Comparison of ENCODE assay signal across 8 mouse cellular contexts in genomic region chr16:13257528-13257835, GRCm38 (mm10). TPM values are rescaled to one million over a fixed set of nuclear protein-coding genes. Genes with fewer than 3 reads are reported as not detected.
DNase-seq lines count a peak whose midpoint lies in the region; ATAC-seq lines count a peak whose summit lies in the region.

No protein-coding gene starts in this region.

- H3K9me3 ChIP-seq in heart, embryonic 12.5 days (replicated peaks): no peaks in the 10 kb centered on the region
- H3K9me3 ChIP-seq in hindbrain, embryonic 11.5 days (ENCODE audit: control insufficient read depth, low read length): no peaks in the 10 kb centered on the region
- no peaks in the 10 kb centered on the region for H3K9me3 ChIP-seq in midbrain, embryonic 11.5 days (ENCODE audit: control insufficient read depth, low read length)

- peak overlapping the region; percentile 91 for H3K9ac ChIP-seq in heart, embryonic 12.5 days
- H3K9ac ChIP-seq in hindbrain, embryonic 11.5 days (ENCODE audit: low read depth, low read length): peak overlapping the region; percentile 92; the same call in 1 of the 2 replicates
- peak overlapping the region; percentile 92 for H3K9ac ChIP-seq in midbrain, embryonic 11.5 days (ENCODE audit: low read length)

- H3K4me2 ChIP-seq in heart, embryonic 12.5 days: peak overlapping the region; percentile 90
- H3K4me2 ChIP-seq in hindbrain, embryonic 11.5 days (replicated peaks; ENCODE audit: low read depth, low read length): peak overlapping the region; percentile 91
- H3K4me2 ChIP-seq in midbrain, embryonic 11.5 days: peak overlapping the region; percentile 82

- no peaks in the 10 kb centered on the region for H3K36me3 ChIP-seq in heart, embryonic 12.5 days
- H3K36me3 ChIP-seq in hindbrain, embryonic 11.5 days (ENCODE audit: control insufficient read depth, insufficient read depth, low read length): no peaks in the 10 kb centered on the region
- H3K36me3 ChIP-seq in midbrain, embryonic 11.5 days (ENCODE audit: control insufficient read depth, insufficient read depth, low read length): no peaks in the 10 kb centered on the region

- peak overlapping the region; percentile 92 for H3K4me3 ChIP-seq in heart, embryonic 12.5 days
- H3K4me3 ChIP-seq in hindbrain, embryonic 11.5 days (ENCODE audit: low read depth, low read length): peak overlapping the region; percentile 85; the same call in 1 of the 2 replicates
- peak overlapping the region; percentile 87 for H3K4me3 ChIP-seq in midbrain, embryonic 11.5 days (ENCODE audit: low read depth, low read length)

- intact Hi-C loops in heart, postnatal 36 days (cut with DNase I): loop anchor here (2.0 kb wide), 2 partner anchors 97 to 99 kb away; no protein-coding TSS in a partner anchor

- peaks cover 27% of the 10 kb centered on the region for H3K4me1 ChIP-seq in heart, embryonic 12.5 days (replicated peaks)
- H3K4me1 ChIP-seq in hindbrain, embryonic 11.5 days (replicated peaks; ENCODE audit: control insufficient read depth, insufficient read depth, low read length): no peaks in the 10 kb centered on the region; the same call in 1 of the 2 replicates
- peaks cover 6% of the 10 kb centered on the region; the same call in 1 of the 2 replicates for H3K4me1 ChIP-seq in midbrain, embryonic 11.5 days (ENCODE audit: control insufficient read depth, insufficient read depth, low read length)

- WGBS in heart, embryonic 12.5 days: 18% methylated on average over 5 of the region's 5 CpGs
- WGBS in hindbrain, embryonic 11.5 days: 41% methylated on average over 5 of the region's 5 CpGs
- WGBS in midbrain, embryonic 11.5 days: 54% methylated on average over 5 of the region's 5 CpGs

- no peak for ATAC-seq in heart, embryonic 12.5 days (ENCODE audit: insufficient number of reproducible peaks, low FRiP score)
- no peak for ATAC-seq in hindbrain, embryonic 11.5 days (ENCODE audit: low FRiP score)
- no peak for ATAC-seq in midbrain, embryonic 11.5 days (ENCODE audit: low FRiP score)

- H3K27ac ChIP-seq in heart, embryonic 12.5 days (ENCODE audit: poor library complexity, severe bottlenecking): no peak overlapping the region
- H3K27ac ChIP-seq in hindbrain, embryonic 11.5 days (ENCODE audit: low read depth, low read length): no peak overlapping the region
- H3K27ac ChIP-seq in midbrain, embryonic 11.5 days (ENCODE audit: low read depth, low read length): no peak overlapping the region

- H3K27me3 ChIP-seq in heart, embryonic 12.5 days (replicated peaks): no peaks in the 10 kb centered on the region
- no peaks in the 10 kb centered on the region for H3K27me3 ChIP-seq in hindbrain, embryonic 11.5 days (ENCODE audit: control insufficient read depth, insufficient read depth, low read length)
- no peaks in the 10 kb centered on the region for H3K27me3 ChIP-seq in midbrain, embryonic 11.5 days (ENCODE audit: control insufficient read depth, insufficient read depth, low read length)

- DNase-seq in heart, postnatal 36 days: no peak
- DNase-seq in MN1 (ENCODE audit: low spot score): peak; percentile 35
- peak; percentile 30 for DNase-seq in hindbrain, embryonic 11.5 days (ENCODE audit: low spot score)
- DNase-seq in midbrain, embryonic 11.5 days (ENCODE audit: low spot score, missing footprints): no peak
- DNase-seq in spleen, postnatal 14 days (ENCODE audit: low spot score in 2 of 2): no peak
- no peak for DNase-seq in spleen, postnatal 10 days (ENCODE audit: low spot score in 2 of 2)
- no peak for DNase-seq in layer of hippocampus, adult 11-12 months (ENCODE audit: low spot score)

RNA-seq across cellular contexts. Expression of gene Mrtfb, which starts 1.2 kb away (rescaled TPM):
- 15.2 and 15.5 TPM in 2 replicates for polyA plus RNA-seq in heart, embryonic 12.5 days (2016; fragmentation: Nextera tagmentation; extraction: Ambion mirVana)
- 10 to 100 TPM; 28.7 to 29.9 TPM for total RNA-seq in heart, postnatal 36 days (2021)
- 18.7 and 24.1 TPM in 2 replicates for polyA plus RNA-seq in hindbrain, embryonic 11.5 days (2014; fragmentation: Nextera tagmentation; extraction: Ambion mirVana)
- polyA plus RNA-seq in midbrain, embryonic 11.5 days (2014; fragmentation: Nextera tagmentation; extraction: Ambion mirVana): 18.7 and 19.1 TPM in 2 replicates

Comparison
In these comparisons a context has a peak if more than half of its experiments do, and no peak if none do; other contexts are left out.
1. DNase-seq: peak in MN1 (single experiment) and hindbrain, embryonic 11.5 days (single experiment); none in heart, postnatal 36 days (0 of 2), midbrain, embryonic 11.5 days (single experiment), spleen, postnatal 14 days (0 of 2), spleen, postnatal 10 days (0 of 2) and layer of hippocampus, adult 11-12 months (single experiment).
2. Peak in every context shown above with its lines, with median percentiles within 50 percentile points of each other: H3K4me2 ChIP-seq, H3K4me3 ChIP-seq and H3K9ac ChIP-seq.